Mouse (Mus musculus): ENCODE data around the gene Olfr934. TPM values are rescaled to one million over a fixed set of nuclear protein-coding genes. Genes with fewer than 3 reads are reported as not detected.
A peak's percentile ranks its signal among the peaks of the same experiment; 100 is the strongest.

The Olfr934 gene
- total RNA-seq (2014; rRNA removed) (not detected in 2 replicates), polyA plus RNA-seq (2015; fragmentation: Nextera tagmentation; extraction: Ambion mirVana) (not detected in 2 replicates)

DNA sequence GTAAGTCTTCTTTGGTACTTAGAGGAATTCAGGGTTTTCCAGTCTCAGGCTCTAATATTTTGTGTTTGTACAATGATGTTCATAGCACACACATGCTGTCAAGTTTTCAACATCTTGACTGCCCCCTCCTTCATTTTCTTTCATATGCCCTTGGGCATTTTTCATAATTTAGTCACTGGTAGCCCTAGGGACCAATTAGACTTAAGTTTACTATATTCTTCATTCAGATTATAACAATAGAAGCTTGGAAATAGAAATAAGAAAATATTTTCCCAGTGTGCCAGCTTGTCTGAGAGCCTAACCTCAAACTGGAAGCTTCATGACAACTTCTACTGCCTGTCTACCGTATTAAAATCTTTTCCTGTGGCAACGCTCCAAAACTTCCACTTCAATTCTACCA is at the start of gene Olfr934:
Olfr934 (minus strand) TSS at position 101 of the 400 bp plus-strand sequence.
- Histone ChIP-seq H3K4me1 (ENCODE audit: insufficient read depth, low read length) (no peaks in the 10 kb centered on the region), H3K27me3 (ENCODE audit: insufficient read depth, low read length) (no peaks in the 10 kb centered on the region), H3K36me3 (ENCODE audit: insufficient read depth, low read length) (no peaks in the 10 kb centered on the region), H3K27ac (no peak within 1 kb of the TSS), H3K4me2 (ENCODE audit: low read depth, low read length) (no peak within 1 kb of the TSS), H3K4me3 (ENCODE audit: low read length) (no peak within 1 kb of the TSS), H3K9ac (replicated peaks; ENCODE audit: low read length) (no peak within 1 kb of the TSS), H3K9me3 (ENCODE audit: low read length) (no peaks in the 10 kb centered on the region)
- no peak for TF ChIP-seq CTCF (IDR thresholded peaks at IDR 0.05; ENCODE audit: low read depth)
- 94% methylated on average over 2 of the region's 2 CpGs for WGBS
- DNase-seq (ENCODE audit: low spot score), result no peak
- no peak for ATAC-seq

DNA sequence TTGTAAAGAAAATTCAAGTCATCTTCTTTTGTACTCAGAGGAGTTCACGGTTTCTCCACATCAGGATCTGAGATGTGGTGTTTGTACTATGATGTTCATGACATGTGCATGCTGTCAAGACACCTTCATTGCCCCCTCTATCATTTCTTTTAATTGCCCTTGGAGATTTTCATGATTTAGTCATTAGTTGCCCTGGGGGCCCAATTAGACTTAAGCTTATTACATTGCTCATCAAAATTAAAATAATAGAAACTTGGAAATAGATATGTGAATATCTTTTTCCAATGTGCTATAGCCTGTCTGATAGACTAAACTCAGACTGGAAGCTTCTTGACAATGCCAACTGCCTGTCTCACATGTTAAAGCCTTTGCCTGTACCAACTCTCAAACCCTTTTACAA is 35.2 kb upstream of the Olfr934 start, which contains the start of gene Olfr146:
Olfr146 (minus strand) TSS at position 101 of the 400 bp plus-strand sequence.
- Histone ChIP-seq H3K9me3 (ENCODE audit: low read length) (no peaks in the 10 kb centered on the region), H3K4me2 (ENCODE audit: low read depth, low read length) (no peak within 1 kb of the TSS), H3K4me1 (ENCODE audit: insufficient read depth, low read length) (no peaks in the 10 kb centered on the region), H3K4me3 (ENCODE audit: low read length) (no peak within 1 kb of the TSS), H3K9ac (replicated peaks; ENCODE audit: low read length) (no peak within 1 kb of the TSS), H3K27me3 (ENCODE audit: insufficient read depth, low read length) (no peaks in the 10 kb centered on the region), H3K27ac (no peak within 1 kb of the TSS), H3K36me3 (ENCODE audit: insufficient read depth, low read length) (no peaks in the 10 kb centered on the region)
- no peak for ATAC-seq
- 86% methylated on average over 1 of the region's 1 CpGs for WGBS
- TF ChIP-seq CTCF (IDR thresholded peaks at IDR 0.05; ENCODE audit: low read depth), result no peak
- DNase-seq (ENCODE audit: low spot score), result no peak

DNA sequence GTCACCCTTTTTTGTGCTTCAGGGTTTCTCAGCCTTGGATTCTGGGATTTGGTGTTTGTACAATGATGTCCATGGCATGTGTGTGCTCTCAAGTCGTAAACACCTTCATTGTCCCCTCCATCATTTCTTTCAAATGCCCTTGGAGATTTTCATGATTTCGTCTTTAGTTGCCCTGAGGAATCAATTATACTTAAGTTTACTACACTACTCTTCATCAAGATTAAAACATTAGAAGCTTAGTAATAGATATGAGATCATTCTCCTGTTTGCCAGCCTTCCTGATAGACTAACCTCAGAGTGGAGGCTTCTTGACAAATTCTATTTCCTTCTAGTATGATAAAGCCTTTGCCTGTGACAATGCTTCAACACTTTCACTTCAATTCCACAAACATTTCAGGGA is 11.5 kb upstream of the Olfr934 start, which contains the start of gene Olfr935:
Olfr935 (minus strand) TSS at position 101 of the 400 bp plus-strand sequence.
- ATAC-seq, result no peak
- TF ChIP-seq CTCF (IDR thresholded peaks at IDR 0.05; ENCODE audit: low read depth), result no peak

DNA sequence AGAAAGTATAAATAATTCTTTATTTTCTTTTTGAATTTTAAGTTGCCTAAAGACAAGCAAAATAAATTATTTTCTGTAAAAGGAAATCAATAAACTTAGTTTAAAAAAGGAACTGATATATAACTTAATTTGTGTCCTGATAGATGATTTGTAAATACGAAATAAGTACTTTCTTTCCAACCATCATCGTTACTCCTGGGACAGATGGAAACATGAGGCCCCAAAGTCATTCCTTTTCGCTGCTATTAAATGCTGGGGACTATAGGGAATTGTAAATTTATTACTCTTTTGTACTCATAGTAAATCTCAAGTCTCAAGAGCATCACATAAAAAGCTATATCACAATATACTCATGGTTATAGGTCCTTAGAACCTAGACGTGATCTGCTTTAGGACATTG is 16.1 kb downstream of the Olfr934 start, which contains the start of gene Olfr933:
Olfr933 (plus strand) TSS at position 301 of the 400 bp plus-strand sequence.
- no peak within 1 kb of the TSS for H3K4me2 ChIP-seq (ENCODE audit: low read depth, low read length)
- H3K27ac ChIP-seq, result no peak within 1 kb of the TSS
- no peaks in the 10 kb centered on the region for H3K4me1 ChIP-seq (ENCODE audit: insufficient read depth, low read length)
- no peaks in the 10 kb centered on the region for H3K27me3 ChIP-seq (ENCODE audit: insufficient read depth, low read length)
- H3K4me3 ChIP-seq (ENCODE audit: low read length), result no peak within 1 kb of the TSS
- no peak for TF ChIP-seq CTCF (IDR thresholded peaks at IDR 0.05; ENCODE audit: low read depth)
- ATAC-seq, result no peak
- DNase-seq (ENCODE audit: low spot score), result no peak
- H3K9ac ChIP-seq (replicated peaks; ENCODE audit: low read length), result no peak within 1 kb of the TSS
- H3K9me3 ChIP-seq (ENCODE audit: low read length), result no peaks in the 10 kb centered on the region
- WGBS, result 76% methylated on average over 4 of the region's 4 CpGs
- H3K36me3 ChIP-seq (ENCODE audit: insufficient read depth, low read length), result no peaks in the 10 kb centered on the region

More for the DNA sequence above, 11.5 kb upstream of the Olfr934 start, which contains the start of gene Olfr935:
- Histone ChIP-seq H3K9ac (replicated peaks; ENCODE audit: low read length) (no peak within 1 kb of the TSS), H3K4me2 (ENCODE audit: low read depth, low read length) (no peak within 1 kb of the TSS), H3K9me3 (ENCODE audit: low read length) (no peaks in the 10 kb centered on the region), H3K27ac (no peak within 1 kb of the TSS), H3K27me3 (ENCODE audit: insufficient read depth, low read length) (no peaks in the 10 kb centered on the region), H3K4me3 (ENCODE audit: low read length) (no peak within 1 kb of the TSS), H3K4me1 (ENCODE audit: insufficient read depth, low read length) (no peaks in the 10 kb centered on the region), H3K36me3 (ENCODE audit: insufficient read depth, low read length) (no peaks in the 10 kb centered on the region)
- 81% methylated on average over 2 of the region's 2 CpGs for WGBS
- DNase-seq (ENCODE audit: low spot score), result no peak

DNA sequence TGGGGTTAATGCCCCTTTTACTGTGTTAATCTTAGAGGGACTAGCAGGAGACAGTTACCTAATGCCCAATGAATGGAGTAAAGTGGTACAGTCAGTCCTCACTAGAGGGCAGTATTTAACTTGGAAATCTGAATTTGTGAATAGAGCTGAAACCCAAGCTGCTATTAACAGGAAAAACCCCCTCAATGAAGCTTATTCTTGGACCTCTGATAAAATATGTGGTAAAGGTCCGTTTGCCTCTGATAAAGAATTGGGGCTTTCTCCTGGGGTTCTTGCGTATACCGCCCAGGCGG is 34.0 kb downstream of the Olfr934 start:
- Histone ChIP-seq H3K4me2 (ENCODE audit: low read depth, low read length) (no peak overlapping the region), H3K9ac (replicated peaks; ENCODE audit: low read length) (no peak overlapping the region), H3K9me3 (ENCODE audit: low read length) (no peaks in the 10 kb centered on the region), H3K4me1 (ENCODE audit: insufficient read depth, low read length) (no peaks in the 10 kb centered on the region), H3K27ac (no peak overlapping the region), H3K27me3 (ENCODE audit: insufficient read depth, low read length) (no peaks in the 10 kb centered on the region), H3K36me3 (ENCODE audit: insufficient read depth, low read length) (no peaks in the 10 kb centered on the region), H3K4me3 (ENCODE audit: low read length) (no peak overlapping the region)
- TF ChIP-seq CTCF (IDR thresholded peaks at IDR 0.05; ENCODE audit: low read depth), result peak; percentile 19
- ATAC-seq (no peak), DNase-seq (ENCODE audit: low spot score) (peak; percentile 3)
- WGBS, result 89% methylated on average over 4 of the region's 4 CpGs

DNA sequence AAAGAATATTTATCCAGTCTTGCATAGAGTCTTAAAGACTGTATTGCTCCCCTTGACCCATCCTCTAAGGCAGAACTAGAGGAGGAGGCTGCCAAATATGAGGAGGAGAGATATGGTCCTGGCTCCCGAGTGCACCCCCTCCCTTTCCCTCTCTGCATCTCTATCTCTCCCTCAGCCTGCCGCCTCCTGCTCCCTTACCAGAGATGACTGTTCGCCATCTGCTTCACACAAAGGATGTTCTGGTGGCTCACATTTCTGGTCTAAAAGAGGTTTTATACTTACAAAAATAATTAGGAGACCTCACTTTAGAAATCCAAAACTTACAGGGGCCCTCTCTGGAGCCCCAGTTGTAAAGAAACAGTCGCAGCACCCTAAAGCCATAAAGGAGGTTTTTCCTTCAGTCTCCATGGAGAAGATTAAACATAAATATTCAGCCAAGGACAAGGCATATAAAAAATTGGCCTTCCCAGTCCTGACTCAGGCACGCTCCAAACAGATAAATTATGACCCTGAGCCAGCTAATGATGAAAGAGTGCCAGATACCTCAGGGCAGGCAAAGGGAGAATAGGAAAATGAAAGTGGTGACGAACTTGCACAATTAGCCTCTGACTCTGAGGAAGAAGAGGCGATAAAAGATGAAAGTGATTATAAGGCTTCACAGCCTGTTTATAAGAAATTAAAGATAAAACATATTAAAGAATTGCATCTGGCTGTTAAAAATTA is 34.6 kb downstream of the Olfr934 start:
- ATAC-seq, result no peak
- WGBS, result 78% methylated on average over 7 of the region's 7 CpGs

More for the DNA sequence above, 34.6 kb downstream of the Olfr934 start:
- H3K36me3 ChIP-seq (ENCODE audit: insufficient read depth, low read length), result no peaks in the 10 kb centered on the region
- H3K4me2 ChIP-seq (ENCODE audit: low read depth, low read length), result no peak overlapping the region
- H3K4me1 ChIP-seq (ENCODE audit: insufficient read depth, low read length), result no peaks in the 10 kb centered on the region
- no peaks in the 10 kb centered on the region for H3K27me3 ChIP-seq (ENCODE audit: insufficient read depth, low read length)
- no peaks in the 10 kb centered on the region for H3K9me3 ChIP-seq (ENCODE audit: low read length)
- no peak overlapping the region for H3K4me3 ChIP-seq (ENCODE audit: low read length)
- no peak overlapping the region for H3K9ac ChIP-seq (replicated peaks; ENCODE audit: low read length)
- DNase-seq (ENCODE audit: low spot score), result no peak
- no peak overlapping the region for H3K27ac ChIP-seq
- no peak for TF ChIP-seq CTCF (IDR thresholded peaks at IDR 0.05; ENCODE audit: low read depth)

Other genes with a start within 250 kb of the Olfr934 start
- gene Olfr920, start 236.0 kb downstream of the Olfr934 start, total RNA-seq (2014; rRNA removed), result 0.21 TPM in 1 of 2 replicates, not detected in the other
- 0.03 and 0.06 TPM in 2 replicates for gene Olfr920, start 236.0 kb downstream of the Olfr934 start, polyA plus RNA-seq (2015; fragmentation: Nextera tagmentation; extraction: Ambion mirVana)
- gene Olfr921, start 215.2 kb downstream of the Olfr934 start, total RNA-seq (2014; rRNA removed), result not detected in 2 replicates
- not detected in 2 replicates for gene Olfr921, start 215.2 kb downstream of the Olfr934 start, polyA plus RNA-seq (2015; fragmentation: Nextera tagmentation; extraction: Ambion mirVana)
- not detected in 2 replicates for gene Olfr922, start 173.7 kb downstream of the Olfr934 start, total RNA-seq (2014; rRNA removed)
- gene Olfr922, start 173.7 kb downstream of the Olfr934 start, polyA plus RNA-seq (2015; fragmentation: Nextera tagmentation; extraction: Ambion mirVana), result not detected in 2 replicates
- gene Olfr923, start 161.8 kb downstream of the Olfr934 start, total RNA-seq (2014; rRNA removed), result not detected in 2 replicates
- not detected in 2 replicates for gene Olfr923, start 161.8 kb downstream of the Olfr934 start, polyA plus RNA-seq (2015; fragmentation: Nextera tagmentation; extraction: Ambion mirVana)
- not detected in 2 replicates for gene Olfr924, start 143.9 kb downstream of the Olfr934 start, total RNA-seq (2014; rRNA removed)
- gene Olfr924, start 143.9 kb downstream of the Olfr934 start, polyA plus RNA-seq (2015; fragmentation: Nextera tagmentation; extraction: Ambion mirVana), result not detected in 2 replicates
- not detected in 2 replicates for gene Olfr26, start 133.3 kb downstream of the Olfr934 start, total RNA-seq (2014; rRNA removed)
- not detected in 2 replicates for gene Olfr26, start 133.3 kb downstream of the Olfr934 start, polyA plus RNA-seq (2015; fragmentation: Nextera tagmentation; extraction: Ambion mirVana)
- not detected in 2 replicates for gene Olfr926, start 111.2 kb downstream of the Olfr934 start, total RNA-seq (2014; rRNA removed)
- gene Olfr926, start 111.2 kb downstream of the Olfr934 start, polyA plus RNA-seq (2015; fragmentation: Nextera tagmentation; extraction: Ambion mirVana), result not detected in 2 replicates
- not detected in 2 replicates for gene Olfr930, start 58.5 kb downstream of the Olfr934 start, total RNA-seq (2014; rRNA removed)
- not detected in 2 replicates for gene Olfr930, start 58.5 kb downstream of the Olfr934 start, polyA plus RNA-seq (2015; fragmentation: Nextera tagmentation; extraction: Ambion mirVana)
- gene Olfr933, start 16.0 kb downstream of the Olfr934 start, total RNA-seq (2014; rRNA removed), result not detected in 2 replicates
- not detected in 2 replicates for gene Olfr933, start 16.0 kb downstream of the Olfr934 start, polyA plus RNA-seq (2015; fragmentation: Nextera tagmentation; extraction: Ambion mirVana)
- gene Olfr935, start 11.4 kb upstream of the Olfr934 start, total RNA-seq (2014; rRNA removed), result not detected in 2 replicates
- gene Olfr935, start 11.4 kb upstream of the Olfr934 start, polyA plus RNA-seq (2015; fragmentation: Nextera tagmentation; extraction: Ambion mirVana), result not detected in 2 replicates
- gene Olfr146, start 35.1 kb upstream of the Olfr934 start, total RNA-seq (2014; rRNA removed), result not detected in 2 replicates
- gene Olfr146, start 35.1 kb upstream of the Olfr934 start, polyA plus RNA-seq (2015; fragmentation: Nextera tagmentation; extraction: Ambion mirVana), result not detected in 2 replicates
- gene Olfr937, start 76.6 kb upstream of the Olfr934 start, total RNA-seq (2014; rRNA removed), result not detected in 2 replicates
- gene Olfr937, start 76.6 kb upstream of the Olfr934 start, polyA plus RNA-seq (2015; fragmentation: Nextera tagmentation; extraction: Ambion mirVana), result not detected in 2 replicates
- gene Olfr938, start 90.6 kb upstream of the Olfr934 start, total RNA-seq (2014; rRNA removed), result not detected in 2 replicates
- not detected in 2 replicates for gene Olfr938, start 90.6 kb upstream of the Olfr934 start, polyA plus RNA-seq (2015; fragmentation: Nextera tagmentation; extraction: Ambion mirVana)
- not detected in 2 replicates for gene Olfr27, start 139.8 kb upstream of the Olfr934 start, total RNA-seq (2014; rRNA removed)
- not detected in 2 replicates for gene Olfr27, start 139.8 kb upstream of the Olfr934 start, polyA plus RNA-seq (2015; fragmentation: Nextera tagmentation; extraction: Ambion mirVana)
- not detected in 2 replicates for gene Olfr943, start 178.0 kb upstream of the Olfr934 start, total RNA-seq (2014; rRNA removed)
- gene Olfr943, start 178.0 kb upstream of the Olfr934 start, polyA plus RNA-seq (2015; fragmentation: Nextera tagmentation; extraction: Ambion mirVana), result not detected in 2 replicates
- not detected in 2 replicates for gene Olfr944, start 213.6 kb upstream of the Olfr934 start, total RNA-seq (2014; rRNA removed)
- gene Olfr944, start 213.6 kb upstream of the Olfr934 start, polyA plus RNA-seq (2015; fragmentation: Nextera tagmentation; extraction: Ambion mirVana), result not detected in 2 replicates